Mouse (Mus musculus) large intestine, adult 2 months (tissue): ENCODE measurements around the gene 1700013G24Rik. TPM values are rescaled to one million over a fixed set of nuclear protein-coding genes. Genes with fewer than 3 reads are reported as not detected.

Experiments used
- DNase-seq: peaks from one replicate; pipeline ENCODE4 v3.0.0-alpha.2; 2012; ENCODE audit warnings: low read depth, low spot score
- WGBS: fragments of 180-500 bp; shearing (Covaris S2); methylation state at CpG from one replicate; pipeline ENCODE4 v1.1.7; 2018; 5-methylcytosine and 5-hydroxymethylcytosine counted together
- polyA plus RNA-seq: library from polyadenylated mRNA; depleted of rRNA; stranded (reverse); fragments of >200 nt; gene quantifications from 2 replicates; pipeline ENCODE4 v1.2.3, GENCODE M21; 2012; rRNA removed

Gene 1700013G24Rik
- polyA plus RNA-seq, 1 experiment, result not detected

GRCm38 (mm10) chr4:137488571-137489303 is 35.7 kb downstream of the 1700013G24Rik start:
- 53% methylated on average over 12 of the region's 12 CpGs for WGBS
- DNase-seq, result no peak

- WGBS, result 64% methylated on average over 8 of the region's 8 CpGs
- no peak for DNase-seq
These were observed 36.9 kb downstream of the 1700013G24Rik start for GRCm38 (mm10) chr4:137489996-137490395.

- 81% methylated on average over 11 of the region's 11 CpGs for WGBS
- no peak for DNase-seq
These were observed 39.5 kb downstream of the 1700013G24Rik start for GRCm38 (mm10) chr4:137492563-137492962.

GRCm38 (mm10) chr4:137493187-137493586 is 40.1 kb downstream of the 1700013G24Rik start:
- no peak for DNase-seq
- 85% methylated on average over 4 of the region's 4 CpGs for WGBS

GRCm38 (mm10) chr4:137494751-137495500 is 41.8 kb downstream of the 1700013G24Rik start:
- DNase-seq, result no peak
- 56% methylated on average over 19 of the region's 19 CpGs for WGBS

GRCm38 (mm10) chr4:137495501-137496100 is 42.5 kb downstream of the 1700013G24Rik start:
- WGBS, result 54% methylated on average over 6 of the region's 6 CpGs
- no peak for DNase-seq

- WGBS, result 12% methylated on average over 5 of the region's 5 CpGs
- DNase-seq, result no peak
These were observed 44.3 kb downstream of the 1700013G24Rik start for GRCm38 (mm10) chr4:137497367-137497766.

- no peak for DNase-seq
- WGBS, result 46% methylated on average over 9 of the region's 9 CpGs
These were observed 45.0 kb downstream of the 1700013G24Rik start for GRCm38 (mm10) chr4:137497892-137498722.

GRCm38 (mm10) chr4:137498882-137499583 is 45.9 kb downstream of the 1700013G24Rik start:
- DNase-seq, result no peak
- 74% methylated on average over 9 of the region's 9 CpGs for WGBS

GRCm38 (mm10) chr4:137500149-137500548 is 47.1 kb downstream of the 1700013G24Rik start:
- WGBS, result 74% methylated on average over 12 of the region's 12 CpGs
- no peak for DNase-seq

GRCm38 (mm10) chr4:137500953-137501352 is 47.9 kb downstream of the 1700013G24Rik start:
- WGBS, result 73% methylated on average over 5 of the region's 5 CpGs
- DNase-seq, result no peak

GRCm38 (mm10) chr4:137502183-137502582 is 49.1 kb downstream of the 1700013G24Rik start:
- 86% methylated on average over 10 of the region's 10 CpGs for WGBS
- no peak for DNase-seq

- no peak for DNase-seq
- WGBS, result 73% methylated on average over 7 of the region's 7 CpGs
These were observed 49.7 kb downstream of the 1700013G24Rik start for GRCm38 (mm10) chr4:137502801-137503200.

- 77% methylated on average over 6 of the region's 6 CpGs for WGBS
- no peak for DNase-seq
These were observed 50.5 kb downstream of the 1700013G24Rik start for GRCm38 (mm10) chr4:137503509-137503971.

Other genes starting within 250 kb of the 1700013G24Rik start
- 3.4 and 3.5 TPM in 2 replicates for gene Wnt4, start 175.8 kb upstream of the 1700013G24Rik start, polyA plus RNA-seq
- gene Cdc42, start 95.6 kb upstream of the 1700013G24Rik start, polyA plus RNA-seq, result 122 and 127 TPM in 2 replicates
- not detected in 2 replicates for gene Cela3a, start 43.5 kb upstream of the 1700013G24Rik start, polyA plus RNA-seq
- 0.94 and 1.4 TPM in 2 replicates for gene Cela3b, start 22.7 kb upstream of the 1700013G24Rik start, polyA plus RNA-seq
- gene Hspg2, start 15.5 kb downstream of the 1700013G24Rik start, polyA plus RNA-seq, result 19.7 and 22.8 TPM in 2 replicates
- not detected in 2 replicates for gene Ldlrad2, start 121.3 kb downstream of the 1700013G24Rik start, polyA plus RNA-seq
- gene Usp48, start 140.5 kb downstream of the 1700013G24Rik start, polyA plus RNA-seq, result 27.2 and 39.0 TPM in 2 replicates
- gene Rap1gap, start 211.4 kb downstream of the 1700013G24Rik start, polyA plus RNA-seq, result 42.8 and 45.2 TPM in 2 replicates